Mouse (Mus musculus) cerebellum, adult 2 months (tissue): ENCODE measurements around the gene Atp6v0d1.

Experiments
- CTCF ChIP-seq: fragments of 200-500 bp; IDR thresholded peaks from 2 replicates; pipeline ENCODE4 v1.5.1; 2011; ENCODE audit warnings: low read depth, mild to moderate bottlenecking, control low read depth, low read length, moderate library complexity, borderline replicate concordance; ENCODE audit not compliant: insufficient read depth
- POLR2A ChIP-seq: fragments of 200-500 bp; IDR thresholded peaks from 2 replicates; pipeline ENCODE4 v1.6.1; 2011; ENCODE audit warnings: low read length, control low read depth, borderline replicate concordance; ENCODE audit not compliant: insufficient read depth

- TF ChIP-seq POLR2A (no peak), CTCF (no peak)
Observed at GRCm38 (mm10) chr8:105499787-105500186, 66.1 kb downstream of the Atp6v0d1 start.
